12 mouse cellular contexts compared by ENCODE assay signal in genomic region chr14:60687241-60687640, GRCm38 (mm10). TPM values are rescaled to one million over a fixed set of nuclear protein-coding genes. Genes with fewer than 3 reads are reported as not detected.
A peak's percentile ranks its signal among the peaks of the same experiment; 100 is the strongest.
DNase-seq lines count a peak whose midpoint lies in the region; ATAC-seq and TF ChIP-seq lines count a peak whose summit lies in the region.
"Had no signal": no experiment of that assay in that cellular context is flagged by ENCODE, and none has a peak within 500 bp of the region (broad histone marks: within the 10 kb centered on the region; RNA-seq: fewer than 3 reads in every experiment).

No protein-coding gene starts in this region.

- DNase-seq in kidney, adult 2 months = peak; percentile 50
- no peak for DNase-seq in kidney, adult 11 months
- DNase-seq in neural tube, embryonic 11.5 days (ENCODE audit: low spot score) = peak; percentile 51
- DNase-seq in neural tube, embryonic 10.5 days (ENCODE audit: extremely low spot score, low spot score) = no peak
- DNase-seq in stomach, postnatal 0 days (ENCODE audit: low spot score) = no peak
- no peak for DNase-seq in adrenal gland, adult 18-20 months (ENCODE audit: low spot score in 2 of 2)
- no peak for DNase-seq in spleen, postnatal 14 days (ENCODE audit: low spot score in 2 of 2)
- DNase-seq: heart, postnatal 4 days; thymus, postnatal 14 days had no signal

- H3K4me2 ChIP-seq in neural tube, embryonic 11.5 days (ENCODE audit: low read depth) = peak overlapping the region; percentile 27
- H3K4me2 ChIP-seq in hindbrain, embryonic 15.5 days = peak overlapping the region; percentile 35
- H3K4me2 ChIP-seq in stomach, postnatal 0 days (replicated peaks; ENCODE audit: low read depth) = 0 out of 2 replicates have a peak overlapping the region, but pooled peaks have one; percentile 1
- H3K4me2 ChIP-seq: embryonic facial prominence, embryonic 12.5 days; liver, embryonic 11.5 days had no signal

- WGBS in kidney, adult 2 months = 30% methylated on average over 7 of the region's 7 CpGs
- WGBS in neural tube, embryonic 11.5 days = 19% methylated on average over 7 of the region's 7 CpGs
- WGBS in hindbrain, embryonic 15.5 days = 15% methylated on average over 7 of the region's 7 CpGs
- WGBS in stomach, postnatal 0 days = 56% methylated on average over 7 of the region's 7 CpGs

- no peaks in the 10 kb centered on the region for H3K27me3 ChIP-seq in kidney, adult 2 months (replicated peaks; ENCODE audit: control insufficient read depth, insufficient read depth, low read length)
- H3K27me3 ChIP-seq in neural tube, embryonic 11.5 days (ENCODE audit: control insufficient read depth, insufficient read depth, low read length) = no peaks in the 10 kb centered on the region
- no peaks in the 10 kb centered on the region for H3K27me3 ChIP-seq in hindbrain, embryonic 15.5 days
- H3K27me3 ChIP-seq in stomach, postnatal 0 days (ENCODE audit: control insufficient read depth, insufficient read depth, low read length) = no peaks in the 10 kb centered on the region
- H3K27me3 ChIP-seq: embryonic facial prominence, embryonic 12.5 days had no signal

- no peaks in the 10 kb centered on the region for H3K36me3 ChIP-seq in kidney, adult 2 months (ENCODE audit: control insufficient read depth, insufficient read depth, low read length)
- no peaks in the 10 kb centered on the region; the same call in 1 of the 2 replicates for H3K36me3 ChIP-seq in neural tube, embryonic 11.5 days (ENCODE audit: control insufficient read depth, insufficient read depth, low read length)
- no peaks in the 10 kb centered on the region for H3K36me3 ChIP-seq in hindbrain, embryonic 15.5 days
- no peaks in the 10 kb centered on the region for H3K36me3 ChIP-seq in stomach, postnatal 0 days (ENCODE audit: control insufficient read depth, insufficient read depth, low read length)
- H3K36me3 ChIP-seq: embryonic facial prominence, embryonic 12.5 days had no signal

- ATAC-seq in neural tube, embryonic 11.5 days (ENCODE audit: insufficient read depth, low FRiP score, low TSS enrichment) = no peak
- no peak for ATAC-seq in hindbrain, embryonic 15.5 days (ENCODE audit: low FRiP score, low read depth)
- ATAC-seq in stomach, postnatal 0 days (ENCODE audit: low FRiP score, low TSS enrichment) = no peak

- H3K4me1 ChIP-seq in kidney, adult 2 months (ENCODE audit: control insufficient read depth, insufficient read depth, low read length) = peaks cover 18% of the 10 kb centered on the region
- H3K4me1 ChIP-seq in neural tube, embryonic 11.5 days (ENCODE audit: control insufficient read depth, insufficient read depth, low read length) = peaks cover 38% of the 10 kb centered on the region
- peaks cover 68% of the 10 kb centered on the region for H3K4me1 ChIP-seq in hindbrain, embryonic 15.5 days (replicated peaks)
- peaks cover 3% of the 10 kb centered on the region for H3K4me1 ChIP-seq in stomach, postnatal 0 days (replicated peaks; ENCODE audit: control insufficient read depth, insufficient read depth)
- H3K4me1 ChIP-seq: embryonic facial prominence, embryonic 12.5 days had no signal

- TF ChIP-seq CTCF in kidney, adult 2 months (conservative IDR thresholded peaks at IDR 0.05; ENCODE audit: insufficient read depth, insufficient read length, low read depth, low read length) = no peak
- no peak for TF ChIP-seq CTCF in stomach, postnatal 0 days (IDR thresholded peaks at IDR 0.05; ENCODE audit: low read depth)

- H3K9me3 ChIP-seq in neural tube, embryonic 11.5 days (ENCODE audit: control insufficient read depth, low read length) = no peaks in the 10 kb centered on the region
- no peaks in the 10 kb centered on the region for H3K9me3 ChIP-seq in hindbrain, embryonic 15.5 days
- no peaks in the 10 kb centered on the region for H3K9me3 ChIP-seq in stomach, postnatal 0 days (ENCODE audit: control insufficient read depth, low read length)
- H3K9me3 ChIP-seq: embryonic facial prominence, embryonic 12.5 days had no signal

- H3K27ac ChIP-seq in kidney, adult 2 months (ENCODE audit: insufficient read depth, low read depth, low read length) = no peak overlapping the region
- peak overlapping the region; percentile 44; the same call in 1 of the 2 replicates for H3K27ac ChIP-seq in neural tube, embryonic 11.5 days (ENCODE audit: low read depth, low read length)
- 0 out of 2 replicates have a peak overlapping the region, but pooled peaks have one; percentile 9 for H3K27ac ChIP-seq in hindbrain, embryonic 15.5 days (replicated peaks)
- no peak overlapping the region; the same call in 1 of the 2 replicates for H3K27ac ChIP-seq in stomach, postnatal 0 days (replicated peaks)
- H3K27ac ChIP-seq: embryonic facial prominence, embryonic 12.5 days had no signal

- H3K9ac ChIP-seq in neural tube, embryonic 11.5 days (ENCODE audit: low read length) = no peak overlapping the region
- H3K9ac ChIP-seq in hindbrain, embryonic 15.5 days = no peak overlapping the region; the same call in 1 of the 2 replicates
- H3K9ac ChIP-seq in stomach, postnatal 0 days (ENCODE audit: low read length) = no peak overlapping the region
- H3K9ac ChIP-seq: embryonic facial prominence, embryonic 12.5 days had no signal

- TF ChIP-seq EP300 in stomach, postnatal 0 days (optimal IDR thresholded peaks at IDR 0.05) = no peak

- TF ChIP-seq POLR2A in kidney, adult 2 months (IDR thresholded peaks at IDR 0.05; ENCODE audit: low read depth, low read length) = no peak

- H3K4me3 ChIP-seq in kidney, adult 2 months (ENCODE audit: insufficient read depth, low read depth, low read length) = no peak overlapping the region
- no peak overlapping the region for H3K4me3 ChIP-seq in neural tube, embryonic 11.5 days (ENCODE audit: low read depth, low read length)
- H3K4me3 ChIP-seq in hindbrain, embryonic 15.5 days = no peak overlapping the region
- H3K4me3 ChIP-seq in stomach, postnatal 0 days (ENCODE audit: low read depth, low read length) = no peak overlapping the region
- H3K4me3 ChIP-seq: embryonic facial prominence, embryonic 12.5 days had no signal

RNA-seq across cellular contexts. Expression of gene Spata13, which starts 53.4 kb away (rescaled TPM):
- polyA plus RNA-seq in kidney, adult 2 months (2012; rRNA removed) = 24.1 and 27.7 TPM in 2 replicates
- polyA plus RNA-seq in neural tube, embryonic 11.5 days (2014; fragmentation: Nextera tagmentation; extraction: Ambion mirVana) = 56.2 and 64.9 TPM in 2 replicates
- 20.5 and 26.8 TPM in 2 replicates for polyA plus RNA-seq in hindbrain, embryonic 15.5 days (2015; fragmentation: Nextera tagmentation; extraction: Ambion mirVana)
- polyA plus RNA-seq in stomach, postnatal 0 days (2015; fragmentation: Nextera tagmentation; extraction: Ambion mirVana) = 11.2 and 12.2 TPM in 2 replicates
- total RNA-seq in adrenal gland, adult 18-20 months (2021) = 100 to 1,000 TPM in 1 of 2 experiments, 10 to 100 TPM in 1; 95.8 to 130 TPM

Comparison
In these comparisons a context has a peak if more than half of its experiments do, and no peak if none do; other contexts are left out.
1. DNase-seq: peak in kidney, adult 2 months (single experiment) and neural tube, embryonic 11.5 days (single experiment); none in kidney, adult 11 months (single experiment), neural tube, embryonic 10.5 days (single experiment), stomach, postnatal 0 days (single experiment), adrenal gland, adult 18-20 months (0 of 2) and spleen, postnatal 14 days (0 of 2).
2. H3K27ac ChIP-seq: peak in neural tube, embryonic 11.5 days (single experiment) and hindbrain, embryonic 15.5 days (single experiment); none in kidney, adult 2 months (single experiment) and stomach, postnatal 0 days (single experiment).
3. Peak in every context shown above with its lines, with median percentiles within 50 percentile points of each other: H3K4me2 ChIP-seq.